Mouse (Mus musculus): Measurements from ENCODE around the gene Olfr974.
"Not testable (repeated sequence)": the region's sequence is repeated elsewhere in the genome, so short reads cannot be mapped to it uniquely, and the experiment has no call there.

Olfr974 gene

DNA sequence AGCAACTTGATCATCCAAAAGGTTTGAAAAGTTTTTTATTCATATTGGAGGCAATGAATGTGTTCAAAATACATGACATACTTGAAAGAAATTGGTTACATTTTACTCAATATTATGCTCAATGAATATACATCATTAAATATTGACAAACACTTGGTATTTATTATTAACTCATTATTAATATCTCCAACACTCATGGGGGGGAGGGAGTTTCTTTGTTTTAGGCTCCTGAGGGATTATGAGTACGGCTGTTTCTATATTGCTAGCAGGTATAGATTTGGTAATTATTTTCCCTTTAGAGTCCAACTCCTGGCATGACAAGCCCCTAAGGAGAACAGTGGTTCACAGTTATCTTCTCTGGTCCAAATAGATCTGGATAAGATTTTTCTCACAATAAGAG lies at the start of gene Olfr974:
Gene Olfr974 (plus strand): TSS at position 301 of the 400 bp plus-strand sequence.
- no peak for DNase-seq (ENCODE audit: low spot score)

GRCm38 (mm10) chr9:39905106-39905505 lies 32.2 kb upstream of the Olfr974 start:
- DNase-seq (ENCODE audit: low spot score): no peak

- DNase-seq (ENCODE audit: low spot score): no peak
Measured at GRCm38 (mm10) chr9:39907036-39907435, 30.3 kb upstream of the Olfr974 start, which contains the start of gene Olfr229. TSS of gene Olfr229 (plus strand) at chr9:39907336.

GRCm38 (mm10) chr9:39909939-39910338 lies 27.4 kb upstream of the Olfr974 start:
- DNase-seq (ENCODE audit: low spot score): no peak

DNA sequence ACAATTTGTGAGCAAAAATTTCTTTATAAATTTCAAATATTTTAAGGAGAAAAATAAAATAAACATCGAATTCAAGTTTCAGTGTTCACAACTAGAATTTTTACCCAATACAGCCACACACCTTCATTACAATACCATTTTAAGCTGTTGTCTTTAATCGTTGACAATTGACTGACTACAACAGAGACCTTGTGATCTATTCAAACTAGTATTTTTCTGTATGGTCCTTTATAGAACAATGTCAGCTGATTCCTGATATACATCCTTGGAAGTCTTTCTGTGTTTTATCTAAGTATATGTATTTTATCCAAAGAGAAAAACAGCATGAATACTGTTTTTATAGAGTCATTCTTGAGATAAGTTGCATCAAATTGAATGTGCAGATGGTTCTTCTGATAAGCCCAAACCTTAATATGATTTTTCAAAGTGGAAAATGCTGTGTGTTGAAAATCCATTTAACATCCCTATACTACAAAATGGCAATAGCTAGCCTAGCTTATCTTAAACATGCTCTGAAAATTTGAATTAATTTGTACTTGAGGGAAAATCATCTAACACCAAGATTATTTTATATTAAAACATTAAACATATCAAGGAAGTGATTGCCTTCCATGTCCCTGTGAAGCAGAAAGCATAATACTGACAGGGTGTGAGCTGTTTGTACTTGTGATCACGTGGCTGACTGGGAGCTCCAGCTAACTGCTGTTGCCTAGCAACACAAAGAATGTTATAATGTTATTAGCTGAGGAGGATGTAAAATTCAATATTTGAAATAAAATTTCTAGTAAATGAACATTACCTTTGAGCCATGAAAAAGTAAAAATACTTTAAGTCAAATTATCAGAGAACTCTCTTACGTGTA lies 9.1 kb upstream of the Olfr974 start:
- not testable (repeated sequence) for DNase-seq (ENCODE audit: low spot score)

GRCm38 (mm10) chr9:39928837-39929236 lies 8.5 kb upstream of the Olfr974 start:
- not testable (repeated sequence) for DNase-seq (ENCODE audit: low spot score)

- no peak for DNase-seq (ENCODE audit: low spot score)
Measured at GRCm38 (mm10) chr9:39951946-39952345, 14.6 kb downstream of the Olfr974 start, which contains the start of gene Olfr975. TSS of gene Olfr975 (minus strand) at chr9:39952046.

- not testable (repeated sequence) for DNase-seq (ENCODE audit: low spot score)
Measured at GRCm38 (mm10) chr9:39961033-39961432, 23.7 kb downstream of the Olfr974 start, which contains the start of gene Olfr976. TSS of gene Olfr976 (minus strand) at chr9:39961133.

DNA sequence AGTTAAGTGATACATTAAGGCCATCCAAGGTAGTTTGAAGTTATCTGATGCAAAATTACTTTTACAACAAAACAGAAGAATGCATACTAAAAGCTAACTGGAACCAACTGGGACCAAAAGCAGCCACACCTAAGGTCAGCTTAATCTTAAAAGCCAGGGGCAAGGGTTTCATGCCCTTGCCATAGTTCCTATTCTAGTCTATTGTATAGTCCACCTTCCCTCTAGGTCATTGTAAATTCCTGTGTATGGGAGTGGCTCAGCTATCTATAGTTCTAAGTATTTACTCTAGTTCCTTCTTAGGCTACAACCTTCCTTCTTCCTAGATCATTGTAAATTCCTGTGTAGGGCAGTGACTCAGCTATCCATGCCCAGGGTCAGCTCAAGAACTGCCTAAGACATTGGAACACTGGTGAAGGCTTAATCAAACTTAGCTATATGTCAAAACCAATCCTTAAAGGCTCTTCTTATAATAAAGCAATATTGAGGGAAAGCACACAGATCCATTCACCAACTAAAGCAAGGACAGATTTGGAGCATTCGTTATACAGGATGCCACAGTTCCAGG lies 39.4 kb downstream of the Olfr974 start:
- DNase-seq (ENCODE audit: low spot score): not testable (repeated sequence)

DNA sequence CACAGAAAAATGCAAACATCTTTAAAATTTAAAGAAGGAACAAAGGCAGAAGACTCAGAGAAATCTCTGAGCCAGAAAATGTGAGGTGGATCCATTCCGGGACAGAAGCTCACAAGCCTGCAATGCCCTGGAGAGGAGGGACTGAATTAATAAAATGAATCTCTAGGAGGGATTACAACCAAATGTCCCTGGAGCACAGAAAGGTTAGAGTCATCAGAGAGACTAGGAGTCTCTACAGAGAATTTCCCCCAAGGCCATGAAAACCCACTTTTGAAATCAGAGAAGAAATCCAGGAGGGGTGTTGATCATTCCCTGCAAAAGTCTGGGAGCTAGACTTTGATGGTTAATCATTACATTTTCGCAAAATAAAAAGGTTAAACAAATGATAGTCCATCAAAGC lies 54.5 kb downstream of the Olfr974 start, which contains the start of gene Olfr978:
Gene Olfr978 (plus strand): TSS at position 301 of the 400 bp plus-strand sequence.
- no peak for DNase-seq (ENCODE audit: low spot score)
